Mouse (Mus musculus) spleen, adult 2 months (tissue): Measurements from ENCODE around the gene Erc2. TPM values are rescaled to one million over a fixed set of nuclear protein-coding genes. Genes with fewer than 3 reads are reported as not detected.

ENCODE experiments used
- DNase-seq, 2 experiments: peaks; one replicate each; pipeline versions ENCODE4 v3.0.0 to v3.0.0-alpha.2; 2012 to 2021; ENCODE audit warnings: low spot score in 2 of 2, low read depth in 1 of 2
- H3K27ac ChIP-seq: fragments of 200-500 bp; 2 replicates; pipeline ENCODE4 v1.5.1; 2012; ENCODE audit warnings: low read length, inconsistent platforms; ENCODE audit not compliant: insufficient read depth
- H3K27me3 ChIP-seq: fragments of 200-500 bp; 2 replicates; pipeline ENCODE4 v1.6.1; 2012; ENCODE audit warnings: mild to moderate bottlenecking, moderate library complexity, low read length, inconsistent platforms; ENCODE audit not compliant: control insufficient read depth, insufficient read depth
- H3K36me3 ChIP-seq: fragments of 200-500 bp; 2 replicates; pipeline ENCODE4 v1.6.1; 2012; ENCODE audit warnings: mild to moderate bottlenecking, low read length, inconsistent platforms; ENCODE audit not compliant: control insufficient read depth, insufficient read depth
- H3K4me1 ChIP-seq: fragments of 200-500 bp; 2 replicates; pipeline ENCODE4 v1.6.1; 2011; ENCODE audit warnings: inconsistent platforms; ENCODE audit not compliant: control insufficient read depth, insufficient read depth, insufficient read length
- H3K4me3 ChIP-seq: fragments of 200-500 bp; 2 replicates; pipeline ENCODE4 v1.5.1; 2011; ENCODE audit warnings: mild to moderate bottlenecking, inconsistent platforms; ENCODE audit not compliant: insufficient read depth, insufficient read length; ENCODE audit errors: extremely low read depth
- CTCF ChIP-seq: fragments of 200-500 bp; IDR thresholded peaks from 2 replicates; pipeline ENCODE4 v1.5.1; 2011; ENCODE audit warnings: mild to moderate bottlenecking, inconsistent platforms; ENCODE audit not compliant: insufficient read depth, insufficient read length, insufficient replicate concordance; ENCODE audit errors: extremely low read depth
- POLR2A ChIP-seq: fragments of 200-500 bp; IDR thresholded peaks from 2 replicates; pipeline ENCODE4 v1.6.1; 2011; ENCODE audit warnings: low read depth, low read length, inconsistent platforms
- WGBS: fragments of 180-500 bp; shearing (Covaris S2); methylation state at CpG from one replicate; pipeline ENCODE4 v1.1.7; 2018; 5-methylcytosine and 5-hydroxymethylcytosine counted together
- polyA plus RNA-seq: library from polyadenylated mRNA; depleted of rRNA; stranded (reverse); fragments of >200 nt; gene quantifications from 2 replicates; pipeline ENCODE4 v1.2.3, GENCODE M21; 2012

Gene Erc2
- polyA plus RNA-seq, 1 experiment, result 0.11 TPM

- no peak for TF ChIP-seq CTCF
- TF ChIP-seq POLR2A, result no peak
- H3K4me3 ChIP-seq, result no peak overlapping the region
- no peaks in the 10 kb centered on the region for H3K27me3 ChIP-seq
- no peaks in the 10 kb centered on the region for H3K36me3 ChIP-seq
- 81% methylated on average over 5 of the region's 5 CpGs for WGBS
- DNase-seq, result no peak
- H3K27ac ChIP-seq, result no peak overlapping the region
- no peaks in the 10 kb centered on the region for H3K4me1 ChIP-seq
Measured at GRCm38 (mm10) chr14:28293921-28294320, 671.7 kb downstream of the Erc2 start.

GRCm38 (mm10) chr14:28295145-28295544 is 672.9 kb downstream of the Erc2 start:
- Histone ChIP-seq H3K4me1 (no peaks in the 10 kb centered on the region), H3K4me3 (no peak overlapping the region), H3K27ac (no peak overlapping the region), H3K36me3 (no peaks in the 10 kb centered on the region), H3K27me3 (no peaks in the 10 kb centered on the region)
- TF ChIP-seq POLR2A, result no peak
- 52% methylated on average over 4 of the region's 4 CpGs for WGBS
- DNase-seq, result no peak

GRCm38 (mm10) chr14:28300095-28300494 is 677.9 kb downstream of the Erc2 start:
- Histone ChIP-seq H3K36me3 (no peaks in the 10 kb centered on the region), H3K27me3 (no peaks in the 10 kb centered on the region), H3K27ac (no peak overlapping the region), H3K4me1 (no peaks in the 10 kb centered on the region), H3K4me3 (no peak overlapping the region)
- no peak for DNase-seq
- WGBS, result 75% methylated on average over 6 of the region's 6 CpGs
- no peak for TF ChIP-seq CTCF
- no peak for TF ChIP-seq POLR2A

- 52% methylated on average over 5 of the region's 5 CpGs for WGBS
- Histone ChIP-seq H3K36me3 (no peaks in the 10 kb centered on the region), H3K4me1 (no peaks in the 10 kb centered on the region), H3K27ac (no peak overlapping the region), H3K4me3 (no peak overlapping the region), H3K27me3 (no peaks in the 10 kb centered on the region)
- TF ChIP-seq POLR2A, result no peak
- DNase-seq, result no peak
Measured at GRCm38 (mm10) chr14:28301251-28301650, 679.0 kb downstream of the Erc2 start.

- no peaks in the 10 kb centered on the region for H3K4me1 ChIP-seq
- no peak for DNase-seq
- H3K4me3 ChIP-seq, result no peak overlapping the region
- 77% methylated on average over 5 of the region's 5 CpGs for WGBS
- no peaks in the 10 kb centered on the region for H3K27me3 ChIP-seq
- no peak overlapping the region for H3K27ac ChIP-seq
- H3K36me3 ChIP-seq, result no peaks in the 10 kb centered on the region
- TF ChIP-seq CTCF (no peak), POLR2A (no peak)
Measured at GRCm38 (mm10) chr14:28304131-28304530, 681.9 kb downstream of the Erc2 start.

GRCm38 (mm10) chr14:28308661-28309060 is 686.4 kb downstream of the Erc2 start:
- DNase-seq, result no peak
- Histone ChIP-seq H3K27me3 (no peaks in the 10 kb centered on the region), H3K36me3 (no peaks in the 10 kb centered on the region), H3K27ac (no peak overlapping the region), H3K4me3 (no peak overlapping the region), H3K4me1 (no peaks in the 10 kb centered on the region)
- 84% methylated on average over 1 of the region's 1 CpGs for WGBS
- TF ChIP-seq CTCF, result no peak
- no peak for TF ChIP-seq POLR2A

GRCm38 (mm10) chr14:28316851-28317250 is 694.6 kb downstream of the Erc2 start:
- 83% methylated on average over 7 of the region's 7 CpGs for WGBS

More at GRCm38 (mm10) chr14:28316851-28317250, 694.6 kb downstream of the Erc2 start:
- TF ChIP-seq POLR2A (no peak), CTCF (no peak)
- Histone ChIP-seq H3K27ac (no peak overlapping the region), H3K4me3 (no peak overlapping the region), H3K4me1 (no peaks in the 10 kb centered on the region), H3K27me3 (no peaks in the 10 kb centered on the region), H3K36me3 (no peaks in the 10 kb centered on the region)
- DNase-seq, result no peak
